Comparison of ENCODE assay signal across 13 mouse cellular contexts in the genomic region with DNA sequence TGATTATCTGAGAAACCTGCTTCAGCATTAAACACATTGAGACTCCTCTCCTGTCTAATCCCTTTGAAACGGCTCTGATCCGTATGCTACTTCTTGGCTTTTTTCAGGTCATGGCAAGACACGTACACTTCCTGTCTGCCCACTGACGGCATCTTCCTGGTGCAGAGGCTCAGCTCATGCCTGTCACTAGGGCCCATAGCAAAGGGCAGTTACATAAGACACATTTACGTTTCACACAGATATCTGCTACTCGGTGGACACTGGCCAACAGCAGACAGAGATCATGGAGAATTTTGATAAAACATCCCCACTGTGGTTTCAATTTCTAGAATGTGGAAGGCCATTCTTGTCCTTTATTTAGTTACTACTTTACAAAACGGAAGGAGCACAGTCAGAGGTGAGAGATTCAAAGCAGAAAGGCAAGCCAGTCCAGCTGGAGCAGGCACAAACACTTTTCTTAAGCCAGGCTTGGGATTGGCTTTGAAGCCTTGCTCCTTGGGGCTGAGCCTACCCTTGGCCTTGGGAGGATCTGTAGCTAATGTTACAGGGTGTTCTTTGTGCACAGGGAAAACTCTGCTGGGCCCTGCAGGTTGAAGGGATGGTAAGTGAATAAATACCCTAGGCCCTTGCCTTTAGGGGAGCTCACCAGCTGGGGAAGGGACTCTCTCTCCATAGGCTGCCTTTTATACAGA.
DNase-seq lines count a peak whose midpoint lies in the region; ATAC-seq and TF ChIP-seq lines count a peak whose summit lies in the region.
"Had no signal": no experiment of that assay in that cellular context is flagged by ENCODE, and none has a peak within 500 bp of the region (broad histone marks: within the 10 kb centered on the region; RNA-seq: fewer than 3 reads in every experiment).

No protein-coding gene starts in this region.

- no peak for TF ChIP-seq CTCF in gastrocnemius, adult 2 months (IDR thresholded peaks at IDR 0.05)
- no peak for TF ChIP-seq CTCF in heart, postnatal 0 days (IDR thresholded peaks at IDR 0.05; ENCODE audit: low read depth)

- H3K36me3 ChIP-seq in heart, postnatal 0 days (replicated peaks; ENCODE audit: control insufficient read depth, insufficient read depth, low read length), result no peaks in the 10 kb centered on the region
- H3K36me3 ChIP-seq: stomach, embryonic 15.5 days had no signal

- ATAC-seq in heart, postnatal 0 days (ENCODE audit: insufficient read depth, low read depth), result no peak
- ATAC-seq: forebrain, embryonic 13.5 days; lung, postnatal 0 days had no signal

- H3K27ac ChIP-seq in gastrocnemius, adult 2 months, result peak overlapping the region; percentile 88
- H3K27ac ChIP-seq in heart, postnatal 0 days (ENCODE audit: low read depth), result peak overlapping the region; percentile 10
- H3K27ac ChIP-seq: forebrain, embryonic 13.5 days; stomach, embryonic 15.5 days had no signal

- peaks cover 11% of the 10 kb centered on the region for H3K4me1 ChIP-seq in heart, postnatal 0 days (ENCODE audit: control insufficient read depth, insufficient read depth)
- H3K4me1 ChIP-seq: stomach, embryonic 15.5 days had no signal

- no peaks in the 10 kb centered on the region for H3K27me3 ChIP-seq in heart, postnatal 0 days (ENCODE audit: control insufficient read depth, insufficient read depth, low read length)
- H3K27me3 ChIP-seq: forebrain, embryonic 13.5 days; stomach, embryonic 15.5 days had no signal

- WGBS in heart, postnatal 0 days, result 34% methylated on average over 7 of the region's 7 CpGs

- intact Hi-C loops in gastrocnemius, adult 2 months (cut with DNase I), result loop anchor here (10.0 kb wide), 1 partner anchor 162 kb away; no protein-coding TSS in a partner anchor
- intact Hi-C loops in gastrocnemius, postnatal 14 days (cut with DNase I; ENCODE audit: low total_unique reads), result loop anchor here (10.0 kb wide), 1 partner anchor 78 kb away; no protein-coding TSS in a partner anchor

- TF ChIP-seq EP300 in heart, postnatal 0 days (IDR thresholded peaks at IDR 0.05; ENCODE audit: low read depth), result no peak

- DNase-seq in gastrocnemius, adult 2 months, result peak; percentile 57
- no peak for DNase-seq in gastrocnemius, postnatal 14 days
- no peak for DNase-seq in heart, postnatal 0 days (ENCODE audit: low spot score)
- DNase-seq in heart, adult 8-10 months (ENCODE audit: low spot score), result no peak
- peak; percentile 29 for DNase-seq in ovary, postnatal 36 days (ENCODE audit: low spot score)
- DNase-seq in ovary, postnatal 10 days (ENCODE audit: low spot score), result no peak
- DNase-seq in cerebellum, postnatal 36 days, result no peak
- DNase-seq: kidney, adult 9 months; thymus, postnatal 4 days had no signal

- H3K4me2 ChIP-seq in heart, postnatal 0 days (ENCODE audit: low read depth, low read length), result no peak overlapping the region
- H3K4me2 ChIP-seq: stomach, embryonic 15.5 days had no signal

- H3K9me3 ChIP-seq in heart, postnatal 0 days (replicated peaks; ENCODE audit: control insufficient read depth, low read length), result no peaks in the 10 kb centered on the region
- H3K9me3 ChIP-seq: forebrain, embryonic 13.5 days; stomach, embryonic 15.5 days had no signal

- H3K4me3 ChIP-seq in gastrocnemius, adult 2 months, result no peak overlapping the region
- H3K4me3 ChIP-seq in heart, postnatal 0 days (ENCODE audit: low read depth, low read length), result no peak overlapping the region
- H3K4me3 ChIP-seq: forebrain, embryonic 13.5 days; myocyte; stomach, embryonic 15.5 days had no signal

- H3K9ac ChIP-seq in heart, postnatal 0 days (replicated peaks; ENCODE audit: low read depth, low read length), result no peak overlapping the region; the same call in 1 of the 2 replicates
- H3K9ac ChIP-seq: forebrain, embryonic 13.5 days; stomach, embryonic 15.5 days had no signal

Comparison
In these comparisons a context has a peak if more than half of its experiments do, and no peak if none do; other contexts are left out.
1. DNase-seq: peak in gastrocnemius, adult 2 months (single experiment) and ovary, postnatal 36 days (single experiment); none in gastrocnemius, postnatal 14 days (single experiment), heart, postnatal 0 days (single experiment), heart, adult 8-10 months (single experiment), ovary, postnatal 10 days (single experiment) and cerebellum, postnatal 36 days (0 of 2).